Mouse (Mus musculus): ENCODE data around the gene Gp5.
A peak's percentile ranks its signal among the peaks of the same experiment; 100 is the strongest.
"Not testable (repeated sequence)": the region's sequence is repeated elsewhere in the genome, so short reads cannot be mapped to it uniquely, and the experiment has no call there.

Gp5 gene

DNA sequence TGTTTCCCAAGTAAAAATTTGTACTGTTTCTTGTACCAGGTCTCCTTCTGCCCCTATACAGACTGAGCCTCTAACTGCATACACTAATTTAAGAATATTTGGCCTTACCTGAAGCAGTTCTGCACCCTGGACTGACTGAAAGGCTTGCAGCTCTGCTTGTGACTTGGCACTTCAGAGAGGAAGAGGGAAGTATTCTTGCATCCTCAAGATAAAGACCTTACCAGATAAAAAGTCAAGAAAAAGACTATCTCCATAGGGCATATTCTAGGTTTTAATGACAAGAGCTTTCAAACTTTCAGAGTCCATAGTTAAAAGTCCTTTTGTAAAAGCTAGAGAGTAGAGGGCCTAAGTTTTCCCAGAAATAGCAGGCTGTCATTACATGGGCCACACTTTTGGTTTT is at the start of gene Gp5:
Gene Gp5, minus strand, starts transcription at position 133 of the 400 bp plus-strand sequence.
- DNase-seq (ENCODE audit: low spot score) = no peak

- DNase-seq (ENCODE audit: low spot score) = not testable (repeated sequence)
Measured at GRCm38 (mm10) chr16:30353489-30353888, 42.9 kb upstream of the Gp5 start.

GRCm38 (mm10) chr16:30314236-30314635 is 3.7 kb upstream of the Gp5 start:
- no peak for DNase-seq (ENCODE audit: low spot score)

GRCm38 (mm10) chr16:30310171-30310515 is 436 bp downstream of the Gp5 start:
- DNase-seq (ENCODE audit: low spot score) = no peak

DNA sequence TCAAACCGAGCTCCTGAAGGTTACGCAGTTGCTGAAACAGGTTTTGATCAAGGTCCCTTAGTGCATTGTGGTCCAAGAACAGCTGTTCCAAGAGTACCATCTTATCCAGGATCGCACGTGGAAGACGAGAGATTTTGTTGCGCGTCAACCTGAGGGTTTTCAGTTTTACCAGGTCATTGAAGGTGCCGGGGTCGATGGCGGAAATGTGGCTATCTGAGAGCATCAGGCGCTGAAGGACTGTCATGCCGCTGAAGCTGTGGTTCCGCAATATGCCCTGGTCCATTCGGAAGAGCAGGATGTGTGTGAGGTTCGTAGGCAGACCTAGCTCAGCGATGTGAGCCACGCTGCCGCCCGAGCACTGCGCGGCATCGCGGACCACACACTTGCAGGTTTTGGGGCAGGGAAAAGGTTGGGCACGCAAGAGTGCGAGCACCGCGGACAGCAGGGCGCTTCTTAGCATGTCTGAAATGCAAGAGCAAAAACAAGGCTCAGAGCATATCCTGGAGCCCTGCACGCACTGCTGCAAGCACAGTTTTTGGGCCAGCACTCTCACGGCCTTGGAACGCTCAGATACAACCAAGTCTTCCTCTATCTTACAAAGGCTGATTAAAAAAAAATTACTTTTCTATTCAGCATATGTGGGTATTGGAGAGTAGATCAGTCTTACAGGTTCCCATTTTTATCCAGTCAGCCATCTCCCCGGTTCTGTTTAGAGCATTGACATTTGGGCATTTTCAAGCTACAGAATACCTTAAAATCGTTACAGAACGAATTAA is 996 bp downstream of the Gp5 start:
- DNase-seq (ENCODE audit: low spot score) = no peak

DNA sequence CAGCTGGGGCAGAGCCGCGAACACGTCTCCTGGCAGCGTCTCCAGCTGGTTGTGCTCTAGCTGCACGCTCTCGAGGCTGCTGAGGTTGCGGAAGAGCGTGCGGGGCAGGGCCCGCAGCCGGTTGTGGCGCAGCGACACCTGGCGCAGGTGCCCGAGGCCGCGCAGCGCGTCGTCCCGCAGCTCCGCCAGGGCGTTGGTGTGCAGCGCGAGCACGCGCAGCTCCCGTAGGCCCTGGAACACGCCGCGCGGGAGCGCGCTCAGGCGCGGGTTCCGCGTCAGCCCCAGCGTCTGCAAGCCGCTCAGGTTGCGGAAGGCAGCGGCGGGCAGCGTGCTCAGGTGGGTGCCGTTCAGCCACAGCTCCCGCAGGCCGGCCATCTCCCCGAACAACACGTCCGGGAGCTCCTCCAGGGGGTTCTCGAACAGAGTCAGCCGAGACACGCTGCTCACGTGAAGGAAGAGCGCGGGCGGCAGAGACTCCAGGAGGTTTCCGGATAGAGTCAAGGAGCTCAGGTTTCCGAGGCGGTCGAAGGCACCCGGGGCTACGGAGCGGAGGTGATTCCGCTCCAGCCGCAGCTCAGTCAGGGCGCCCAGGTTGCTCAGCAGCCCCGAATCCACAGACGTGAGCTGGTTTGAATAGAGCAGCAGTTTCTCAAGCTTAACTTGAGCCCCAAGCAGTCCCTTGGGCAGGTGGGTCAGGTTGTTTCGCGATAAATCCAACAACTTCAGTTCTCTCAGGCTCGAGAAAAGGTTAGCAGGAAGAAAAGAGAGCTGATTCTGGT is 1.8 kb downstream of the Gp5 start:
- peak; percentile 49 for DNase-seq (ENCODE audit: low spot score)

DNA sequence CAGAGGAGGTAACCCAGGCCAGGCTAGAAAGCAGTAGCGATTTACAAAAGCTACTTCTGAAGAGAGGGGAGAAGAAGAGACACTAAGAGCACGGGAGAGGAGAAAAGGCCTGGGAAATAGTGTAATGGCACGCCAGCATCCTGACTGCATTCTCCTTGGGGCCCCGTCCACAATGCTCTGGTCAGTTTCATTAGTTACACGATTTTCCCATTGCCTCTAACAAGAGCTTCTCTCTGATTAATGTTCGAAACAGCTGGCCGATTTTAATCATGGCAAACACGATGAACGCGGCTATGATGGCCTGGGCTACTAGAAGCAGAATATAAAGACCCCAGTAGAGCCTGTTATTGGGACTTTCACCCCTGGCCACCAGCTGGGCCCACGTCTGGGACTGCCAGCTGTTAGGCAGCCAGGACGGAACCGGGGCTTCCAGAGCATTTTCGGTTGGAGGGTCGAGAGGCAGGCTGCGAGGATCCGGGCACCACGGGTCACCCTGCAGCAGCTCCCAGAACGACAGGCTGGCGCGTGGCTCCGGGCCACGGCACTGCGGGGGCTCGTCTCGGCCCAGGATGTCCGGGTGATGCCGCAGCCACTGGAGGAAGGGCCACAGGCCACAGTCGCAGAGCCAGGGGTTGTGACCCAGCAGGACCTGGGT is 2.5 kb downstream of the Gp5 start:
- peak; percentile 49 for DNase-seq (ENCODE audit: low spot score)

DNA sequence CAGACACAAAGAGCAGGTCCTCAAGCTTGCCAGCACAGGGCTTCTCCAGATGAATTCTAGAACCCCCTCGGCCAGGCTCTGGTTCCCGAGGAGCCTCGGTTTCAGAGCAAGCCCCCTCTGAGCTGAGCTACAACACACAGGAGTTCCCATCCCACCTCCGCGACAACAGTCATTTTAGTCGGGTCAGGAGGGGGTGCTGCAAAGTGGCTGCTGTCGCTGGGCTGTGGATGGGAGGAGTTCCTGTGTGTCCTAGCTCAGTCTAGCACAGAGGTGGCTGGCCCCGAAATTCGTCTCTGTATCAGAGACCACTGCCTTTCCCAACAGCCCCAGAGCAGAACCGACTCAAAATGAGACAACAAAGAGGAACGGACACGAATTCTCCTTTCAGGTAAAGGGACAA is 3.3 kb downstream of the Gp5 start:
- no peak for DNase-seq (ENCODE audit: low spot score)

- DNase-seq (ENCODE audit: low spot score) = no peak
Measured at GRCm38 (mm10) chr16:30306102-30306501, 4.5 kb downstream of the Gp5 start.

- DNase-seq (ENCODE audit: low spot score) = no peak
Measured at GRCm38 (mm10) chr16:30304236-30304635, 6.3 kb downstream of the Gp5 start.

GRCm38 (mm10) chr16:30303411-30303810 is 7.2 kb downstream of the Gp5 start:
- DNase-seq (ENCODE audit: low spot score) = no peak

- no peak for DNase-seq (ENCODE audit: low spot score)
Measured at GRCm38 (mm10) chr16:30302686-30303085, 7.9 kb downstream of the Gp5 start.

DNA sequence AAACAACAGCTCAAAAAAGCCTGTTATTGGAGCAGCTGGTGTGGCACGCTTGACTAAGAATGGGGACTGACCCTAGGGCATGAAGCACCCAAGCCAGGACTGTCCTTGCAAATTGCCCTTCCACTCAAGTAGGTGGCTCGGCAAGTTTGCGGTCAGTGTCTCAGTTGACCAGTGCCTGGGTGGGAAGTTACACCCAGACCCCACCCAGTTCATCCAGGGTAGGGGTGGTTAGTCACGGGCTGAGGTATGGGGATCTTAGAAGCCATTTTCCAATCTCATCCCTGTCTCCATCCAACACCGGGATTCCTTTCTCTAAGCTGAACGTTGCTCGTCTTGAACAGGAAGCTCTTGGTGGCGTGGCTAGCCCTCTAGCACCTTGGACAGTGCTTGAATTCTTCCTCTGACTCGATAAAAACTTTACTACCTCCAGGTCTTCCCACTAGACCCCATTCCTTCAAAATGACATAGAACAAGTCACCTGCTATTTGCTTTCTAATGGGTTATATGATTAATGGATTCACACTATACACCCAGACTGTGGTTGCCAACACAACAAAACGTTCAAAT is 10.8 kb downstream of the Gp5 start:
- DNase-seq (ENCODE audit: low spot score) = peak; percentile 28

DNA sequence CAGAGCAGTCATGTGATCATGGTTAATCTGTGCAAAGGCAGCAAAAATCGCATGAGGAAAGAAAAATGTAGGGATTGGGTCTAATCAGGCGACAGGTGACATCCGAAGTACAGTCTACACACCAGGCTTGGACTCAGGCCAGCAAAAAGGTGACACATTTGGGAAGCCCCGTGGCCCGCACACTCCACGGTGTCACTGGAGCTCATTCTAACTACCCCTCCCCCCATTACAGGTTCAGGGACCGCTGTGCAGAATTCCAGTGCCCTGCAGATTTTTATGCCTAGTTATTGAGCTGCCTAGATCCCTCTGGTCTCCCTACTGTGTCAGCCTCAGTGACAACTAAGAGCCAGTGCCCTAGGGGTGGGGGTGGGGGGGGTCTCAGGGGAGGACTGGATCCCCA is 13.1 kb downstream of the Gp5 start:
- peak; percentile 40 for DNase-seq (ENCODE audit: low spot score)

DNA sequence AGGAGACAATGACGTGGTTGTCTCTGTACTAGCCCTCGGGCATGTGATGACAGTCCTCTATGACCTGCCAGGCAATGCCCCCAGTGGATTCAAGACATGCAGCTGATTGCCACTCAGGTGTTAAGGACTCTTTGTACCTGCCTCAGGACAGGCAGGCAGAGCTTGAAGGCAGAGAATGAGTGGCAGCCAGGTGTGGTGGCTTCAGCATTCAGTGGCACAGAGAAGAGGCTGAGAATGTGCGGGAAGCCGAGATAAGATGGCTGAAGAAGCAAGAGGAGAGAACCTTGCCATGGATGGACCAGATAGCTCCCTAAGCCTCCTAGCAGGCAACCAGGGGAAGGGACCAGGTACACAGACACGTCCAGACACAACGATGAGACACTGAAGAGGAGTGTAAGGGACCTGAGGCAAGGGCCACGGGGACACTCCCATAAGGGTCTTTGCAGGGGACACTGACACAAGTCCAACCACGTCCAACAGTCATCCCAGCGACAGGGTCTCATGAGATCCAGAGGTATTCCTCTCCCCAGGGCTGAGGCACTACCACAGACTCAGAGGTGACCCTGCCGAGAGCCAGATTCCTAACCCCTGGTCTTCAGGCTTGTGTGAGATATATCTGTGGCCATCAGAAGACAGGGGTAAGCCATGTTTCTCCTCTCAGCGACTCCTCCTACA is 13.8 kb downstream of the Gp5 start:
- no peak for DNase-seq (ENCODE audit: low spot score)

DNA sequence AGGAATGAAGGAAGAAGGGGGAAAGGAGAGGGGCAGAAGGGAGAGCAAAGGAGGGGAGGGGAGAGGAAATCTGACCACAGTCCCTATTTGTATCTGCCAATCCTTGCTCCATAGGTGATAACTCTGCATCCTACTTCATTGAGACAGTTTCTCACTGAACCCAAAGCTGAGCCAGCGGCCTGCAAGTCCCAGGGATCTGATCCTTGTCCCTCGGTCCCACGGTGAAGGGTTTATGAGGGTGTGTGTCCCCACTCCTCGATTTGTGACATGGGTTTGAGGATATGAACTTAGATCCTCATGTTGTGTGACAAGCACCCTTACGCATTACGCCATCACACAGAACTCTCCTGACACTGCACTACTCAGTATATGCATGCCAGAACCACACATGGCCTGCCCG is 15.5 kb downstream of the Gp5 start:
- no peak for DNase-seq (ENCODE audit: low spot score)

GRCm38 (mm10) chr16:30290436-30290835 is 20.1 kb downstream of the Gp5 start:
- DNase-seq (ENCODE audit: low spot score) = no peak

DNA sequence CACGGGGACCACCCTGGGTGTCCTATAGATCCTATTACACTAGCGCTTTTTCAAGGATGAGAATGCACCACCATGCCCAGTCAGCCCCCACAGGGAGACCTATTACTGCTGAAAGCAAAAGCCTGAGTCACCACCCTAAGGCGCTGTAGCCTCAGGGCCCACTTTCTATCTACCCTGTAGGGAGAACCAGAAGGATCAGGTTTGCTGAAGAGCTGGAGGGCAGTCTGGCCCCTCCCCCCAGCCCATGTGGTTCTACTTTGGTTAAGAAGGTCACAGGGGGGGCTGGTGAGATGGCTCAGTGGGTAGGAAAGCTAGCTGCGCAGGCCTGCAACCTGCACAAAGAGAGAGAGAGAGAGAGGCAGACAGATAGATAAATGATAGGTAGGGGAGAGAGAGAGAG is 24.9 kb downstream of the Gp5 start:
- no peak for DNase-seq (ENCODE audit: low spot score)

GRCm38 (mm10) chr16:30283743-30284337 is 26.7 kb downstream of the Gp5 start:
- DNase-seq (ENCODE audit: low spot score) = peak; percentile 59

- DNase-seq (ENCODE audit: low spot score) = peak; percentile 51
Measured at GRCm38 (mm10) chr16:30282844-30283495, 27.6 kb downstream of the Gp5 start, which contains the start of gene Lrrc15. Lrrc15 (minus strand) TSS chr16:30283256.

DNA sequence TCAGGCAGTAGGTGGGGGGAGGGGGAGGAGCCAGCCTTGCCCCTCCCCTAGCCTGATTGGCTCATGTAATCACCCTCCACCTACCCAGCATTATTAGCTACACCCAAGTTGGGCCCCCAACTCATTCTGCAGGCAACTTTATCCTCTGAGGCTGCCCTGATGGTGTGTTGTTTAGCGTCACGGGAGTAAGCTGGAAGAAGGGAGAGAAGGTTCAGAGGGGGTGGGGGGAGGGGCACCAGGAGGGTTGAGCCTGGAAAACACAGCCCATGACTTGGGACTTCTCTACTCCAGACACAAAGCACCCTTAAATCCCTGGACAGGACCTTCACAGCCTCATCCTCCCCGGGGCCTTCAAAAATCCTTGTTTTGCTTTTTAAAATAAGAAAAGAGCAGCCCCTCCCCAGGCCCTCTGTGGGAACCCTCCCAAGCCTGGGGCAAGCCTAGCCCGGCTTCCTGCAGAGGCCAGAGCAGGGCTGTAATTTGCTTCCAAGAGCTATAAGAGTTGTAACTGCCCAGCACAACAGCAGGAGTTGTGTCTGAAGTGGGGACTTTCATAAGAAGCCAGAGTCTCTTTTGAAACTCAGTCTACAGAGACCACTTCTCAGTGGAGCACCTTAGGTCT is 29.8 kb downstream of the Gp5 start:
- no peak for DNase-seq (ENCODE audit: low spot score)
